Mouse (Mus musculus) layer of hippocampus, adult 2 months (tissue): ENCODE results near the gene Scp2. TPM values are rescaled to one million over a fixed set of nuclear protein-coding genes. Genes with fewer than 3 reads are reported as not detected.

ENCODE experiments used
- DNase-seq, 2 experiments: peaks; one replicate each; pipeline ENCODE4 v3.0.0; 2022; ENCODE audit warnings: low spot score in 2 of 2
- H3K27ac ChIP-seq: fragments of 200-600 bp; 2 replicates; pipeline ENCODE4 v1.8.1; 2022
- H3K4me3 ChIP-seq: fragments of 200-600 bp; 2 replicates; pipeline ENCODE4 v1.8.1; 2022; ENCODE audit warnings: mild to moderate bottlenecking
- CTCF ChIP-seq: fragments of 200-600 bp; conservative IDR thresholded peaks from 2 replicates; pipeline ENCODE4 v1.8.1; 2022; ENCODE audit warnings: antibody characterized with exemption, mild to moderate bottlenecking, moderate library complexity
- total RNA-seq, 2 experiments: library from RNA; stranded (reverse); gene quantifications; 2 replicates each; pipeline ENCODE4 v1.2.3; 2021

The Scp2 gene
- total RNA-seq, 2 experiments from 2014 or later, result 91.8 to 96.0 TPM

- Histone ChIP-seq H3K27ac (no peak overlapping the region), H3K4me3 (no peak overlapping the region)
- TF ChIP-seq CTCF, result no peak
- no peak for DNase-seq
These were observed 14.3 kb downstream of the Scp2 start for GRCm38 (mm10) chr4:108130452-108130851.

DNA sequence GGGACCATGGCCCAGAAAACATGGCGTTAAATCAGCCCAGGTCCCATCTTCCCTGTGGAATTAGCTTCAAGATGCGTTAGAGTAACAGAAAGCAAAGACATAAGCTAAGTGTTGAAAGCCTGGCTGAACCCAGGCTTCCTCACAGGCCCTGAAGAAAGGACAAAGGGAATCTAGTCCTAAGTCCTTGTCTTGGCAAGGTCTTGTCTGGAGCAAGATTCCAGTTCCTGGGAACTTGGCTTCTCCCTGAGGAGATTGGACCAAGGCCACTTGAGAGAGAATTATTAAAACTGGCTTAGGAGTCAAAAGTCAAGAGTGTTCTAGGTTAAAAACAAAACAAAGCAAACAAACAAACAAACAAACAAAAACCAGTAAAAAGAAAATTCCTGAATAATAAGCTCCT is 16.5 kb downstream of the Scp2 start:
- H3K4me3 ChIP-seq, result no peak overlapping the region
- no peak overlapping the region for H3K27ac ChIP-seq
- DNase-seq, result no peak
- TF ChIP-seq CTCF, result no peak

GRCm38 (mm10) chr4:108127516-108127915 is 17.3 kb downstream of the Scp2 start:
- no peak overlapping the region for H3K4me3 ChIP-seq
- H3K27ac ChIP-seq, result no peak overlapping the region
- DNase-seq, result no peak
- no peak for TF ChIP-seq CTCF

DNA sequence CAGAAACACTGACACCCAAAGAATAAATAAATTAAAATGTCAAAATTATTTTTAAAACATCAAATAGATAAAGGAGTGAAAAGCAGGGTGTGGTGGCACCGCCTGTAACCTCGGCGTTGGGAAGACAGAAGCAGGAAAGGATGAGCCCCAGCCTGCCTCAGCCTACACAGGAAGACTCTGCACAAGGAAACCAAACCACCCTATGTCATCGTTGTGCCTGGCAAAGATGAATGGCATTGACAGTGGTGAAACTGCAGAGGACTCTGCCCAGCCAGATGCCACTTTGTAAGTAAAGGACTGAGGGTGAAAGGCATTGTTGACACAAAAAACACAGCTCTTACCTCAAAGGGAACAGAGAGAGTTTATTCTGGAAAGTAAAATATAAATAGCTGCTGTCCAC is 18.5 kb downstream of the Scp2 start:
- Histone ChIP-seq H3K27ac (no peak overlapping the region), H3K4me3 (no peak overlapping the region)
- no peak for TF ChIP-seq CTCF
- DNase-seq, result no peak

DNA sequence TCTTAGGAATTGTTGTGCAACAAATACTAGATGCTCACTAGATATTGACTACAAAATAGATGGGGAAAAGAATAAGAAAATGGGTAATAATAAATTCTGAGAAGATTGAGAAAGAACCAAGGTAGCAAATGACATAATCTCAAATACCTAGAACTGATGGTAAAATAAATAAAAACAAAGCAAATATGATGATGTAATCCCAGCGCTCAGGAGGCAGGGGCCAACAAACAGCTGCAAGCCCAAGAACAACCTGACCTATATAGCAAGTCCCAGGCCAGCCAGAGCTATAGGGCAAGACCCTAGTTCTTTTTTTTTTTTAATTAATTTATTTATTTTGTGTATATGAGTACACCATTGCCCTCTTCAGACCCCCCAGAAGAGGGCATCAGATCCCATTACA is 20.7 kb downstream of the Scp2 start:
- no peak for DNase-seq
- no peak for TF ChIP-seq CTCF
- H3K27ac ChIP-seq, result no peak overlapping the region

DNA sequence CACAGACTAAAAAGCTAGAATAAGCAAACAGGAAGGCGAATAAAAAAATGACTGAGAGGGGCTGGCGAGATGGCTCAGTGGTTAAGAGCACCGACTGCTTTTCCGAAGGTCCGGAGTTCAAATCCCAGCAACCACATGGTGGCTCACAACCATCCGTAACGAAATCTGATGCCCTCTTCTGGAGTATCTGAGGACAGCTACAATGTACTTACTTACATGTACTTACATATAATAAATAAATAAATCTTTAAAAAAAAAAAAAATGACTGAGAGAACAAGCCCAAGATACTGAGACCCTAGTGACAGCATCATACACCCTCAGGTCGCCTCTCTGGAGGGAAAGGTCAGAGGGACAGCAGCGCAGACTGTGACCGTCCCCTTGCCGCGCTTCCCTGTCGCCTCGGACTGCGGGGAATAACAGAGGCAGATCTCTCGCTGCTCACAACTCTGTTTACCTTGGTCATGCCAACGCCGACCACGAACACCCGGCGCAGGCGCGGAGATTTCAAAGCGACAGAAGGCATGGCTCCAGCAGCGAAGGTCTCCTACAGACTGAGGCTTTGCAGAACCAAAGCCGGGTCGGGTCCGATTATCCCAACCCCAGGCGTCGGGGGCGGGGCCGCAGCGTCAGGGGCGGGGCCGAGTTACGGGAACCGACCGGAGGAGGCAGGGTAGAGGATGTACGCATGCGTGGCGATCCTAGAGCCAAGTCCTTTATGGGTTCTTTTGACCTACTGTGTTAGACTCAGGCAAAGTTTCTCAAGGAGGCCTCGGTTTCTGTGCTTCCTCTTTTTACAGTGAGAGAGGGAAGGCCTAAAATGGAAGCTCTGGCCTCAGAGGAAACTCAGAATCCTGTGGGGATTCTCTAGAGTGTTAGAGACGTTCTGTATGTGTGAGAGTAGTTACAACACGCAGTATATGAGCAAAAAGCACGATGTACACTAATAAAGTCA is 26.6 kb downstream of the Scp2 start:
- Histone ChIP-seq H3K27ac (peak overlapping the region; percentile 83), H3K4me3 (peak overlapping the region; percentile 60)
- DNase-seq, result peak; percentile 93 to 94
- peak; percentile 34 for TF ChIP-seq CTCF

More for the DNA sequence above, 20.7 kb downstream of the Scp2 start:
- no peak overlapping the region for H3K4me3 ChIP-seq

DNA sequence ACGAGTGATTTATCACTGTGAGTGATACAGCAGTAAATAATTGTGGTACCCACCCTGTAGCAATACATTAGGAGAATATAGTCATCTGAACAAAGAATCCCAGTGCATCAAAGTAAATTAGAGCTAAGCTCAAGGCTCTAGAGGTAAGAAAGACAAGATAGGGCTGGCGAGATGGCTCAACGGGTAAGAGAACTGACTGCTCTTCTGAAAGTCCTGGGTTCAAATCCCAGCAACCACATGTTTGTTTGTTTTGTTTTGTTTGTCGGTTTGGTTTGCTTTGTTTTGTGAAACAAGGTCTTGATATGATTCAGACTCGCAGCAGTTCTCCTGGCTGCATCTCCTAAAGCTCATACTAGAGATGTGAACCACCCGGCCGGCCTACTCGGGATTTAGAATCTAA is 27.3 kb downstream of the Scp2 start:
- Histone ChIP-seq H3K27ac (0 out of 2 replicates have a peak overlapping the region, but pooled peaks have one; percentile 11), H3K4me3 (peak overlapping the region; percentile 60)
- no peak for DNase-seq
- TF ChIP-seq CTCF, result no peak

DNA sequence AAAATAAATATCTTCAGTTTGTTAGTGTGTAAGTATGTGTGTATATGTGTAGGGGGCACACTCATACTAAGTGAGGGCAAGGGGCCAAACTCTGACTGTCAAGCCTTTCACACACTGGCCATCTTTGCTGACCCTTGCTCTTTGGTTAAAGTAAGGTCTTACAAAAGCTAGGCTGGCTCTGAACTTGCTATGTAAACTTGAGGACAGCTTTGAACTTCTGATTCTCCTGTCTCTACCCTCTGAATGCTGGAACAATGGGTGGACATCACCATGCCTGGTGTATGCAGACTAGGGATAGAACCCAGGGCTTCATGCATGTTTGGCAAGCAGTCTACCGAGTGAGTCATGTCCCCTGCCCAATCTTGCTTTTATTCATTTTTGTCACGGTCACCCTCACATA is 28.3 kb downstream of the Scp2 start:
- no peak for TF ChIP-seq CTCF
- Histone ChIP-seq H3K27ac (no peak overlapping the region), H3K4me3 (no peak overlapping the region)
- DNase-seq, result no peak

GRCm38 (mm10) chr4:108110706-108111105 is 34.1 kb downstream of the Scp2 start:
- no peak for DNase-seq
- Histone ChIP-seq H3K4me3 (no peak overlapping the region), H3K27ac (no peak overlapping the region)
- no peak for TF ChIP-seq CTCF

DNA sequence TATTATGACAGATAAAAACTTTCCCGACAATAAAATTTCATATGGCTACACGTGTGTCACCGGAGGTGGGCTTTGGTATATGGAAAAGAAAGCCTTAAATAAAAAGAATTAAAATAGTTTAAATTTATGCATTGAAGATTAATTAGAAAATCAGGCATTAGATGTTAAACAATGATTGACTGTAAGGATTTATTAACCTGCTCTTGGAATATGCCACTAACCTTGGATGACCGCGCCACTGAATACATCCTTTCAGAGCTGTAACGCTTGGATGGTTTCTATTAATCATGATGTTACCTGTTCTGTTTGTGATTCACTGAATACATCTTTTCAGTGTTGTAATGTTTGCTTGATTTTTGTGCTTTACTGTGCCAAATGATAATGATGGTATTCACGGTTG is 35.1 kb downstream of the Scp2 start:
- no peak for TF ChIP-seq CTCF
- no peak overlapping the region for H3K27ac ChIP-seq
- DNase-seq, result no peak
- no peak overlapping the region for H3K4me3 ChIP-seq

DNA sequence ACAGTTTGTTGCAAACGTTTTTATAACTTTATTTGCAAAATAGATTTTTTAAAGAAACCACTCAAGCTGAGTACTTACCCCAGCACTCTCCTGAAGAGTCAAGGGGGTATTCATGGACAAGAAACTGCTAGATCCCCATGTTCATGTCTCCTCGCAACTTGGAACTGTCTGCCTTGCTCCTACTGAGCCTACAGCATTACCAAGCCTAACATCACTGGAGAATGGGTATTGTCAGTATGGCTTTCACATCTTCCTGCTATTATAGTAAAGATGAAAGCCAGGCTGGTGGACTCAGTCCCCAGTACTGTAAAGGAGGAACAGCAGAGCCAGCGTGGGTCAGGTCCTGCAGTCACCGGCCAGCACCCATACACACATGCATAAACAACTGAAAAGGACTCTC is 48.5 kb downstream of the Scp2 start, which contains the start of gene Podn:
TSS of gene Podn (minus strand) at position 101 of the 400 bp plus-strand sequence.
- Histone ChIP-seq H3K4me3 (no peak within 1 kb of the TSS), H3K27ac (no peak within 1 kb of the TSS)
- DNase-seq, result no peak
- TF ChIP-seq CTCF, result no peak

- Histone ChIP-seq H3K4me3 (no peak overlapping the region), H3K27ac (peak overlapping the region; percentile 24; the same call in 1 of the 2 replicates)
- no peak for DNase-seq
- TF ChIP-seq CTCF, result no peak
These were observed 51.9 kb downstream of the Scp2 start for GRCm38 (mm10) chr4:108092741-108093397.

DNA sequence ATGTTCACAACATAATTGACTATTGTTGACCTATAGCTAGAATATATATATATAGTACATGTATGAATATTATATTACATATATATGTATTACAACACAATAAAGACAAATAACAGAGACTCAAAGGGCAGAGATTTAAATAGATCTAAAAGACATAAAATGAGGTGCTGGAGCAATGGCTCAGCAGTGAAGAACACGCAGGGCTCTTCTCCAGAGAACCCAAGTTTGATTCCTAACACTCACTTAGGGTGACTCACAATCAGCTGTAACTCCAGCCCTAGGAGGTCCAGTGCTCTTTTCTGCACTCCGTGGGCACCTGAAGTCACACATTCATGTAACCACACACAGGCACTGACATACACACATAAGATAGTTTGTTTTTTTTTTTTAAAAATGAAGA is 60.8 kb downstream of the Scp2 start:
- no peak for DNase-seq
- no peak overlapping the region for H3K27ac ChIP-seq
- TF ChIP-seq CTCF, result no peak

More for the DNA sequence above, 60.8 kb downstream of the Scp2 start:
- no peak overlapping the region for H3K4me3 ChIP-seq
